ENCODE assay signal across 13 mouse cellular contexts in the genomic region with DNA sequence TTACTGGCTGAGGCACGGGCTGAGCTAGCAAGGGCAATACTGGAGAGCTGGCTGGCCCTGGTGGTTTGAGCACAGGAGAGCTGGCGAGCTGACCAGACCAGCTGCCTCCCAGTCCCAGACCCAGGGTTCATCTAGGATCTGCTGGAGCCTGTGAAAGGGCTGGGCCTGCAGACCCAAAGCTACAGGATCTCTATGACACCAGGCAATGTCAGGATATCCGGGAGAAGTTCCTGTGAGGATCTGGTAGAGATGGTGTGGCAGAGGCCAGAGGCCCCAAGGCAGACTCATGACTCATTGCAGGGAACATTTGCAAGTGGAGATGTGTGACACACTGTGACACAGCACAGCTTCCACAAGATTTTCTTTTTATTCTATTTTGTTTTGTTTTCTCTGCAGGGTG. TPM values are rescaled to one million over a fixed set of nuclear protein-coding genes. Genes with fewer than 3 reads are reported as not detected.
DNase-seq lines count a peak whose midpoint lies in the region.
"Had no signal": no experiment of that assay in that cellular context is flagged by ENCODE, and none has a peak within 500 bp of the region (broad histone marks: within the 10 kb centered on the region; RNA-seq: fewer than 3 reads in every experiment).

No protein-coding gene starts in this region.

- intact Hi-C loops in left cerebral cortex, postnatal 14 days (cut with DNase I) = no loop called here

- DNase-seq in adrenal gland, adult (ENCODE audit: inconsistent age in 2 of 2, low spot score in 1 of 2) = peak; percentile 72 to 87
- DNase-seq in adrenal gland, postnatal 4 days (ENCODE audit: low spot score in 2 of 2) = no peak
- peak; percentile 28 for DNase-seq in kidney, adult 11 months
- DNase-seq in kidney, adult 18-20 months = no peak
- peak; percentile 64 for DNase-seq in adrenal gland, postnatal 14 days
- DNase-seq in kidney, postnatal 25 days = peak; percentile 22 to 67
- no peak for DNase-seq in left cerebral cortex, postnatal 14 days (ENCODE audit: low spot score in 2 of 2)
- no peak for DNase-seq in ovary, postnatal 14 days (ENCODE audit: low spot score)
- DNase-seq: cerebellum, postnatal 36 days; gastrocnemius, postnatal 25 days; lung, postnatal 14 days; thymus, postnatal 14 days had no signal

RNA-seq across cellular contexts. Expression of a gene that starts 14.8 kb away (rescaled TPM):
- total RNA-seq in adrenal gland, postnatal 4 days (2021) = 10 to 100 TPM; 22.4 to 25.1 TPM
- 19.8 and 24.6 TPM in 2 replicates for total RNA-seq in adrenal gland, postnatal 14 days (2021)
- total RNA-seq in left cerebral cortex, postnatal 14 days (2021) = 10 to 100 TPM; 14.4 to 14.7 TPM

RNA-seq across cellular contexts. Expression of a gene that starts 42.7 kb away (rescaled TPM):
- total RNA-seq in adrenal gland, postnatal 4 days (2021) = 10 to 100 TPM; 27.7 to 29.8 TPM
- total RNA-seq in adrenal gland, postnatal 14 days (2021) = 11.0 and 13.1 TPM in 2 replicates
- 100 to 1,000 TPM; 414 to 420 TPM for total RNA-seq in left cerebral cortex, postnatal 14 days (2021)
- total RNA-seq: monocyte, adult 5-6 weeks had no signal

Comparison
In these comparisons a context has a peak if more than half of its experiments do, and no peak if none do; other contexts are left out.
1. DNase-seq: peak in adrenal gland, adult (2 of 2), kidney, adult 11 months (single experiment), adrenal gland, postnatal 14 days (single experiment) and kidney, postnatal 25 days (2 of 2); none in adrenal gland, postnatal 4 days (0 of 2), kidney, adult 18-20 months (single experiment), left cerebral cortex, postnatal 14 days (0 of 2) and ovary, postnatal 14 days (single experiment).
2. RNA of a gene that starts 42.7 kb away (total RNA-seq): 414 to 420 TPM in left cerebral cortex, postnatal 14 days; 27.7 to 29.8 TPM in adrenal gland, postnatal 4 days and 11.0 to 13.1 TPM in adrenal gland, postnatal 14 days; every median in the first group is over 10 times any median in the second.